Mouse (Mus musculus) kidney, adult 18-20 months (tissue): ENCODE data around the gene Hist1h3i.
"Not testable (repeated sequence)": the region's sequence is repeated elsewhere in the genome, so short reads cannot be mapped to it uniquely, and the experiment has no call there.

Experiments
- DNase-seq: peaks from one replicate; pipeline ENCODE4 v3.0.0; 2021

Hist1h3i gene

DNA sequence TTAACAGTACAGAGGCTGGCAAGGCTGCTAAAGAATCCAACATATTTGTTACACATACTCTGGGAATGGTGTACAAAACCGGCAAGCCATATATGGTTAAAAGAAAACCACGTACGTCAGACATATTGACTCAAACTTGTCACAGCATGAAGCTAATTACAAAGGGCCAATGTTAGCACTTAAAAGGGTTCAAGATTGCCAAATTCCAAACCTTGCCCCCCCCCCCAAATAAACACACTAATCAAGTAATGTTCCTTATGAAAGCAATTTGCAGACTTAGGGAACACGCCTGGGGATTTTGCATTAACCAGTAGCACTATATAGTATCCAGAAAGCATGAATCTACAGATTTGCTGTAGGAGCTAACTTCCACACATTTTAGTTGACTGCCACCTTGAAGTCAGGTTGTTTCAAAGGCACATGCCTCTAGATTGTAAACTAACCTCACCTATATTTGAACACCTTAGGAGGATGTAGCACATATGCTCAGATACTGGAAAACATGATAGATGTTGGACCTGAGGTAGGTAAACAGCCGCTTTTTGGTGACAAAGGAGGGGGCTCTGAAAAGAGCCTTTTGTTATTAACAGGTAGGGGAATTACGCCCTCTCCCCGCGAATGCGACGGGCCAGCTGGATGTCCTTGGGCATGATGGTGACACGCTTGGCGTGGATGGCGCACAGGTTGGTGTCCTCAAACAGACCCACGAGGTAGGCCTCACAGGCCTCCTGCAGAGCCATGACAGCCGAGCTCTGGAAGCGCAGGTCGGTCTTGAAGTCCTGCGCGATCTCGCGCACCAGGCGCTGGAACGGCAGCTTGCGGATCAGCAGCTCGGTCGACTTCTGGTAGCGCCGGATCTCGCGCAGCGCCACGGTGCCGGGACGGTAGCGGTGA lies 562 bp downstream of the Hist1h3i start:
- peak; percentile 9 for DNase-seq

- DNase-seq = no peak
Observed at GRCm38 (mm10) chr13:21781639-21782038, 1.5 kb downstream of the Hist1h3i start.

- no peak for DNase-seq
Observed at GRCm38 (mm10) chr13:21781021-21781555, 2.1 kb downstream of the Hist1h3i start.

DNA sequence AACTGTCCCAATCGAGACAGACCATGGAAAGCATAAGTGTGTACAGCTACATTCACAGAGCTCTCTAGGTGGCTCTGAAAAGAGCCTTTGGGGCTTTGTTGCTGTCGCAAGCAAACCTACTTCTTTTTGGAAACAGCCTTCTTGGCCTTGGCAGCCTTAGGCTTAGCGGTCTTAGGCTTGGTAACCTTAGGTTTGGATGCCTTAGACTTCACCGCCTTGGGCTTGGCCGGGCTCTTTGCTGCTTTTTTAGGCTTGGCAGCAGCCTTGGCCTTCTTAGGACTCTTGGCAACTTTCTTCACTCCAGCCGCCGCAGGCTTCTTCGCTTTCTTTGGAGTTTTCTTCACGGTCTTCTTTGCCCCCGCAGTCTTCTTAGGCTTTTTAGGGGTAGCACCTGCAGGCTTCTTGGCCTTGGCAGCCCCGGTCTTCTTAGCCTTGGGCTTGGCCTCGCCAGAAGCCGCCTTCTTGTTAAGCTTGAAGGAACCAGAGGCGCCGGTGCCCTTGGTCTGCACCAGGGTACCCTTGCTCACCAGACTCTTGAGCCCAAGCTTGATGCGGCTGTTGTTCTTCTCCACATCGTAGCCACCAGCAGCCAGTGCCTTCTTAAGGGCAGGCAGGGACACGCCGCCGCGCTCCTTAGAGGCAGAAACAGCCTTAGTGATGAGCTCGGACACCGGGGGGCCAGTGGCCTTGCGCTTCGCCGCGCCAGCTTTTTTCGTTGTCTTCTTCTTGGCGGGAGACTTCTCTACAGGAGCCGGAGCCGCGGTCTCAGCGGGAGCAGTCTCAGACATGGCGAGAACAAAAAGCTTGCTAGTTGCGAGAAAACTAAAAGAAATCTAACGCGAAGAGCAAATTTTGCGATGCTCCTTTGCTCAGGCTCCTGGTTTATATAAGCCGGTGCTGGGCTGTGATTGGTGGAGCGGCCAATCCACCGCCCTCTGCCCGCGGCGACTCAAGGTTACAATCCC lies 3.1 kb downstream of the Hist1h3i start, which contains the start of gene Hist1h1b:
Hist1h1b (minus strand) TSS at position 859 of the 965 bp plus-strand sequence.
- DNase-seq = peak; percentile 34

GRCm38 (mm10) chr13:21778814-21779766 lies 4.1 kb downstream of the Hist1h3i start:
- peak; percentile 28 for DNase-seq

- DNase-seq = no peak
Observed at GRCm38 (mm10) chr13:21755707-21756106, 27.5 kb downstream of the Hist1h3i start.

DNA sequence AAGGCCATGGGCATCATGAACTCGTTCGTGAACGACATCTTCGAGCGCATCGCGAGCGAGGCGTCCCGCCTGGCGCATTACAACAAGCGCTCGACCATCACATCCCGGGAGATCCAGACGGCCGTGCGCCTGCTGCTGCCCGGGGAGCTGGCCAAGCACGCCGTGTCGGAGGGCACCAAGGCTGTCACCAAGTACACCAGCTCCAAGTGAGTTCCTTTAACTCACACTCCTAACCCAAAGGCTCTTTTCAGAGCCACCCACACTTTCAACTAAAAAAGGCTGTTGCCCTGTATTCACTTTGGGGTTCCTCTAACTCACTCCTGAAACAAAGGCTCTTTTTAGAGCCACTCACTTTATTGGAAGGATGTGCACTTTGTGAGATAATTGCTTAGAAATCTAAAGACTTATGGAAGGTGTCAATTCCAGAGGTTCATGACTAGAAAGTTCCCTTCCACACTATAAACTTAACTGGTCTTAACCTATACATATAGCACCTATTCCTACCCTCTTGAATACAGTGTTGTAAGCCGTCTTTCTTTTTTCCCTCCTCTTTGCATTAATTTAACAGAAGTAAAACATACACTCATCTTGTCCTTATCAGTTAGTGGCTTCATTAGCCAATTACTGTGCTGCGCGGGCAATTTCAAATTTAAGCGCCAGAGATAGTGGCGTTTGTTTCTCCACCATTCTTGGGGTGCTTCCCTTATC lies 28.7 kb downstream of the Hist1h3i start:
- not testable (repeated sequence) for DNase-seq

DNA sequence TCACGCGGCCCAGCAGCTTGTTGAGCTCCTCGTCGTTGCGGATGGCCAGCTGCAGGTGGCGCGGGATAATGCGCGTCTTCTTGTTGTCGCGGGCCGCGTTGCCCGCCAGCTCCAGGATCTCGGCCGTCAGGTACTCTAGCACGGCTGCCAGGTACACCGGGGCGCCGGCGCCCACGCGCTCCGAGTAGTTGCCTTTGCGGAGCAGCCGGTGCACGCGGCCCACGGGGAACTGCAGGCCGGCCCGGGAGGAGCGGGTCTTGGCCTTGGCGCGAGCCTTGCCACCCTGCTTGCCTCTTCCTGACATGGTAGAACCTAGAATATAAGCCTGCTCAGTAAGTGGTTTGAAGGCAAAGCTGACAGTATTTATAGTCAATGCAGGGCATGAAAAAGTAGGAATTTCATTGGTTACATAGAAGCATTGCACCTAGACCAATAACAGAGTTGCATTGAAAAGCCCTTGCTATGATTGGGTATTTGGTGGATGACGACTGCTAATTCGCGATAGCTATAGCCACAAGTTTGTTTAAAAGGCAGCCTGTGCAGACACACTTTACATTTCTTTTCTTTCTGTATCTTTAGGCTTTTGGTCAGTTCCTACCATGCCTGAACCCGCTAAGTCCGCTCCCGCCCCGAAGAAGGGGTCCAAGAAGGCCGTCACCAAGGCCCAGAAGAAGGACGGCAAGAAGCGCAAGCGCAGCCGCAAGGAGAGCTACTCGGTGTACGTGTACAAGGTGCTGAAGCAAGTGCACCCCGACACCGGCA lies 29.5 kb downstream of the Hist1h3i start, which contains the start of the genes Hist1h2ak and Hist1h2bn:
Hist1h2ak (minus strand) TSS at position 304 of the 762 bp plus-strand sequence.
Hist1h2bn (plus strand) TSS at position 600 of the 762 bp plus-strand sequence.
- DNase-seq = peak; percentile 15

GRCm38 (mm10) chr13:21753051-21753523 lies 30.1 kb downstream of the Hist1h3i start:
- DNase-seq = no peak

- DNase-seq = no peak
Observed at GRCm38 (mm10) chr13:21752356-21752755, 30.8 kb downstream of the Hist1h3i start.

GRCm38 (mm10) chr13:21751827-21752226 lies 31.3 kb downstream of the Hist1h3i start:
- DNase-seq = no peak

GRCm38 (mm10) chr13:21751417-21751816 lies 31.8 kb downstream of the Hist1h3i start:
- DNase-seq = no peak

DNA sequence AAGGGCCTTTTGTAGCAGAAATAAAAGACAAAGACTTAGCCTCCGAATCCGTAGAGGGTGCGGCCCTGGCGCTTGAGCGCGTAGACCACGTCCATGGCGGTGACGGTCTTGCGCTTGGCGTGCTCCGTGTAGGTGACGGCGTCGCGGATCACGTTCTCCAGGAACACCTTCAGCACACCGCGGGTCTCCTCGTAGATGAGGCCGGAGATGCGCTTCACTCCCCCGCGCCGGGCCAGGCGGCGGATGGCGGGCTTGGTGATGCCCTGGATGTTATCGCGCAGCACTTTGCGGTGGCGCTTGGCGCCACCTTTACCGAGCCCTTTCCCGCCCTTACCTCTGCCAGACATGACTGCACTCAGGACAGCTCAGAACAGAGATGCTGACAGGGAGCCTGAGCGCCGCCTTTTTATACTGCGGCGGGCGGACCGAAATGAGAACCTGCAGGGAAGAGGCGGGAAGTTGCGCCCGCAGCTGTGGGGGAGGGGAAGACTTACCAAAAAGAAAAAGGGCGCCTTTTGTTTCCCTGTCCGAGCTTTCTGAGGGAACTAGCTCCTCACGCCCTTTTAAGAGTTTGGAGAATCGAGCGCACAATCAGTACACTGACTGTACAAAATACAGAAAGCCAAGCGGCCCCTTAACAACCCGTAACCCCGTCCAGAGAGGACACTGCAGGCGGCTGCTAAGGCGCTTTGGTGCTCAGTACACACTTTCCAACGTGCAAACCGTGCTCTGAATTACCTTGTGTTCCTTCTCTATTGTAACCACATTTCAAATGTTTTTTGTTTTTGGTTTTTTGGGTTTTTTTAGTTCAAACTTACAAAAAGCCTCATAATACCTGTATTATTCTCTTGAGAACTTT lies 32.8 kb downstream of the Hist1h3i start, which contains the start of gene Hist1h4k:
Hist1h4k (minus strand) TSS at position 347 of the 859 bp plus-strand sequence.
- DNase-seq = peak; percentile 74

- DNase-seq = no peak
Observed at GRCm38 (mm10) chr13:21749387-21750158, 33.6 kb downstream of the Hist1h3i start.

GRCm38 (mm10) chr13:21745006-21745405 lies 38.2 kb downstream of the Hist1h3i start:
- no peak for DNase-seq

DNA sequence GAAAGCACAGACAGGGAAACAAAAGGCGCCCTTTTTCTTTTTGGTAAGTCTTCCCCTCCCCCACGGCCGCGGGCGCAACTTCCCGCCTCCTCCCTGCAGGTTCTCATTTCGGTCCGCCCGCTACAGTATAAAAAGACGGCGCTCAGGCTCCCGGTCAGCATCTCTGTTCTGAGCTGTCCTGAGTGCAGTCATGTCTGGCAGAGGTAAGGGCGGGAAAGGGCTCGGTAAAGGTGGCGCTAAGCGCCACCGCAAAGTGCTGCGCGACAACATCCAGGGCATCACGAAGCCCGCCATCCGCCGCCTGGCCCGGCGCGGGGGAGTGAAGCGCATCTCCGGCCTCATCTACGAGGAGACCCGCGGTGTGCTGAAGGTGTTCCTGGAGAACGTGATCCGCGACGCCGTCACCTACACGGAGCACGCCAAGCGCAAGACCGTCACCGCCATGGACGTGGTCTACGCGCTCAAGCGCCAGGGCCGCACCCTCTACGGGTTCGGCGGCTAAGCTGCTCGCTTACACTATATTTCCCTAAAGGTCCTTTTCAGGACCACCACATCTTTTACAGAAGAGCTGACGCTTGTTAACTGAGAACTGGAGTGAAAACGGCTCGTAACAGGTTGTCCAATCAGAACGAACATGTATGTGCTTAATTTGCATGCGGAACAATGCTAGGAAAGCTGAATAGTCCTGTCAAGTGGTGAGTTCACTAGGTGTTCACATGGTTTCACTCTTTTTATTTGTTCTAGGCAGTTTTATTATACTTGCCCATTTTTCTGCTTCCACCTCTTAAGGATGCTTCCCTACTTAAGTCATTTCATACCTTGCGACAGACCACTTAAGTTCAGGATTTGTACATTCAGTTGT lies 48.0 kb downstream of the Hist1h3i start, which contains the start of gene Hist1h4j:
Hist1h4j (plus strand) TSS at position 159 of the 862 bp plus-strand sequence.
- peak; percentile 49 for DNase-seq
